Mouse (Mus musculus): ENCODE results near the gene Nkx6-2.

DNA sequence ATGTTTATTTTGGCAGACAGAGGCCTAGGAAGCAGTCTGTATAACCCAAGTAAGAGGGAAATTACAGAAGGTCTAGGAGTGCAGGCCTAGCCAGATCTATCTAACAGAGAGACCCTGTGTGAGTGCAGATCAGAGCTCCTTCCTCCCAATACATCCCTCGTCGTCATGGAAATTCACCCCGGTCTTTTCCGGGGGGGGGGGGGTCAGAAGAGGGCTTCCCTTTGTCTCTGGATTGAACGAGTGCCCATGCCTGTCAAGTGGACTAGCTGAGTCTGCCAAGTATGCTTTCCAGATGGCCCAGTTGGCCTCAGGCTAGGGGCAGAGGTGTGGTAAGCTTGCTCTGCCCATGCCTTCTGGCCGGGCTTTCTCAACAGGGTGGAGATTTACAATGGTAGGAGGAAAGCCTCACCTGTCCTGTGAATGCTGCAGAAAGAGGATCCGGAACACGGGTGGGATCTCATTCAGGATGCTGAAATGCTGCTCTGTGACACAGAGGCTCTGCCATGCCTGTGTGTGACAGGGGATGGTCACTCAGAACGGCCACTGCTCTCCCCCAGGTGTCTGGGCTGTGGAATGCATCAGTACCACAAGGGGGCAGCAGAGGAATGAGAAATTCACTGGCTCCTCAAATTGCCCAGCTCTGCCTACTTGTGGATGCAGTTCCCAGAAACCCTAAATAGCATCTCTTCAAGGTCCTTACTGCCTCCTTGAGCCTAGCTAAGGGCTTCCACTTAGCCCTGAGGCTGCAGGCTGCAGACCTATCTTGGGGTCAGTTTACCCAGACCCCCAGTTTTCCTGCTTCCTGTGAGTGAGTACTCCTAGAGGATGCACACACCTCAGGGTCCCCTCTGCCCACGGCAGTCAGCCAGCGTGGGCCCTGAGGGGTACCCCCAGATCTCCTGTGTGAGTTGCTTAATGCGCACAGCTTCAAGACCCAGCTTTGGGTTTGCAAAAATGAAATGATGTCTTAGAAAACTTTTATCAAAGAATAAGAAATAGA lies 33.5 kb upstream of the Nkx6-2 start:
- TF ChIP-seq GATA1 (IDR thresholded peaks at IDR 0.05; ENCODE audit: low read length) = no peak
- TF ChIP-seq TAL1 (IDR thresholded peaks at IDR 0.05; ENCODE audit: low read length) = no peak
